Mouse (Mus musculus) ES-CJ7 (cell line): ENCODE data around the gene Kcnn3.

Experiments
- DNase-seq: peaks from one replicate; pipeline ENCODE4 v3.0.0; 2011; ENCODE audit warnings: low read depth, low spot score

Kcnn3 gene

DNA sequence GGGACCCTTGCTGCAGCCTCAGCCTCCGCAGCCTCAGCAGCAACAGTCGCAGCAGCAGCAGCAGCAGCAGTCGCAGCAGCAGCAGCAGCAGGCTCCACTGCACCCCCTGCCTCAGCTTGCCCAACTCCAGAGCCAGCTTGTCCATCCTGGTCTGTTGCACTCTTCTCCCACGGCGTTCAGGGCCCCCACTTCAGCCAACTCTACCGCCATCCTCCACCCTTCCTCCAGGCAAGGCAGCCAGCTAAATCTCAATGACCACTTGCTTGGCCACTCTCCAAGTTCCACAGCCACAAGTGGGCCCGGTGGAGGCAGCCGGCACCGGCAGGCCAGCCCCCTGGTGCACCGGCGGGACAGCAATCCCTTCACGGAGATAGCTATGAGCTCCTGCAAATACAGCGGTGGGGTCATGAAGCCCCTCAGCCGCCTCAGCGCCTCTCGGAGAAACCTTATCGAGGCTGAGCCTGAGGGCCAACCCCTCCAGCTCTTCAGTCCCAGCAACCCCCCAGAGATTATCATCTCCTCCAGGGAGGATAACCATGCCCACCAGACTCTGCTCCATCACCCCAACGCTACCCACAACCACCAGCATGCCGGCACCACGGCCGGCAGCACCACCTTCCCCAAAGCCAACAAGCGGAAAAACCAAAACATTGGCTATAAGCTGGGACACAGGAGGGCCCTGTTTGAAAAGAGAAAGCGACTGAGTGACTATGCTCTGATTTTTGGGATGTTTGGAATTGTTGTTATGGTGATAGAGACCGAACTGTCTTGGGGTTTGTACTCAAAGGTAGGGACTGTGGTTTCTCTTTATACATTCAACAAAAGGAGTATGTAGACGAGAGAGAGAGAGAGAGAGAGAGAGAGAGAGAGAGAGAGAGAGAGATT, 896 bp downstream of the Kcnn3 start:
- no peak for DNase-seq

DNA sequence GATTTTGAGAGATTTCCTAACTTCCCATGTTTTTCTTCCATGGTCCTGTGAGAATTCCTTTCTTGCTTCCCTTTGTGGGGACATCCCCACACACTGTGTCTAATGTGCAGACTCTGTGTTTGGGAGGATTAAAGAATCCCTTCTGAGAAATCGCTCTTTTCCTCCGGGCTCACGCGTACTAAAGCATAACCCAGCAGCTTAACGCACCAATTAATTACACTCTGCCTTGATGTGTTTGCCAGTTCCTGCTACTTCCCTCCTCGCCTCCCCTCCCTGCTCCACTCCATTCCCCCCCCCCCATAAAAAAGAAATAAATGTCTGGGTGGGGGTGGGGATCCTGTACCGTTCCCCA, 1.5 kb downstream of the Kcnn3 start:
- DNase-seq: no peak

- DNase-seq: no peak
Observed at GRCm38 (mm10) chr3:89522450-89523128, 2.6 kb downstream of the Kcnn3 start.

- peak; percentile 25 for DNase-seq
Observed at GRCm38 (mm10) chr3:89526298-89527090, 6.5 kb downstream of the Kcnn3 start.

DNA sequence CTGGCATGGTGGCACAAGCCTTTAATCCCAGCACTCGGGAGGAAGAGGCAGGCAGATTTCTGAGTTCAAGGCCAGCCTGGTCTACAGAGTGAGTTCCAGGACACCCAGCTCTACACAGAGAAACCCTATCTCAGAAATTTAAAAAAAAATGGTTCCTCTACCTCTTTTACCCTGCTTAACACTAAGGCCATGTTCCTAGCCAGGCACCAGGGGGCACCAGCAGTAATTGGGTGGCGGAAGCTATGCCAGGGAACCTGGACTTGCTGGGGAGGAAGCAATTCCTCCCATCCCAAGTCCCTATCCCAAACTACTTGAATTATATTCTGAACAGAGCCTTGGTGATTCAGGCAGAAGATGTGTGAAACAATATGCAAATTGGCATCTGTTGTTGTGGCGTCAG, 9.8 kb downstream of the Kcnn3 start:
- no peak for DNase-seq

DNA sequence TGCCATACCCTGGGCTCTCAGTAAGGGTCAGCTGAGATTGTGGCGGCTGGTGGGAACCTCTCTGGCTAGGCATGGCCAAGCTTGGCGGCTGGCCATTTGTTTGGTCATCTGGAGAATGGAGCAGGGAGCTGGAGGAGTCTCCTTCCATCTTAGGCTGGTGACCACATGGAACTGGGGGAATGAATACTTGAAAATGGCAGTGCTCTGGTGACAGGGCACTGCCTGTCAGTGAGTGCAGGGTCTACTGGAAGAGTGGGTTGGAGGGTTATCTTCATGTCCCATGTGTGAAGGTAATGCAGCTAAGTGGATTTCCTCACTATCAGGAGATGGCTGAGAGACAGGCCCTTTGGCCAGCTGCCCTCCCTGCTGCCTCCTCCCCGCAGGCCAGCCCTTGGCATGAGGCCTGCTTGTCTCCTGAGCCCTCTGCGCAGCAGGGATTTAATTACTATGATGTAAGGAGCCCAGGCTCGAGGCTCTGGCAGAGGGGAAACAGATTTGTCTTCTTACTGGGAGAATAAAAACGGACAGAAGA, 14.7 kb downstream of the Kcnn3 start:
- no peak for DNase-seq

DNA sequence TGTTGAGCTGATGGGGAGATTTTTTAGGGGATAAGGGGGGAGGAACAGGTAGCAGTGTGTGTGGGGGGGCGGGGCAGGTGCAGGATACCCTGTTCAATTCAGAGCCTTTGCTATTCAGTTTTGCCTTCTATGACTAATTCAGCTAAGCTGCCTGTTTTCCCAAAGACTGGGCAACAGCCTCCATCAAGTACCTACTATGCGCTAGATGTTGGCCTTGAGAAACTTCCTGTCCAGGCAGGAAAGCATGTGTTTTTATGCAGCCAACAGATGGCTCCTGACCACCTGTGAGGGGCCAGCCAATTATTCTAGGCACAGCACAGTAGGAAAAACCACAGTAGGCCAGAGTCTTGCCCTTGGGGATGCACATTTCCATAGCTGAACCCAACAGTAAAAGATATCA, 15.2 kb downstream of the Kcnn3 start:
- no peak for DNase-seq

DNA sequence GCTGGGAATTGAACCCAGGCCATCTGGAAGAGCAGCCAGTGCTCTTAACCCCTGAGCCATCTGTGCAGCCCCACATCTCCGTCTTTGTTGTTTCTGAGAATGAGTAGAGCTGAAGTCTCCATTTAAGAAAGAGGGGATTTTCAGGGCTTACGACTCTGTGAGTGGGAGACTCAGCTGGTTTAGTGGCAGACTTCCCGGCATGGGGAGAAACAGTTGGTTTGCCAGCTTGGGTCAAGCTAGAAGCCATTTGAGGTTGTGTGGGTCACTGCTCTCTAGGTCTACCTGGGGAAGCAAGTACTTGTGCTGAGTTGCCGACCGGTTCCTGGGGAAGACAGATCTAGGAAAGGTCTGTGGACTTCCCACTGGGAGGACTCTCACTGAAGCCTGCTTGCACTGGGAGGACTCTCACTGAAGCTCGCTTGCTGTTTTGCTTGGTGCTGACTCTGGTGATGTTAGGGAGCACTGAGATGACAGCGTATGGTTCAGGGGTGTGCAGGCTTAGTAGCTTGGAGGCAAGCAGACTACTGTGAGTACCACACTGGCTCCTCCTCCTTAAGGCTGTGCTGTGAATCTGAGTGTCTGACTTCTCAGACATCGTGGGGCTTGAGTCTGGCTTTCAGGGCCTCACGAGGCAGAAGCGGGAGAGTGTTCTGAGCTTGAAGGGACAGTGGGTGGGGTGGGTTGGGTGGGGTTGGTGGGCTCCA, 19.2 kb downstream of the Kcnn3 start:
- DNase-seq: no peak

DNA sequence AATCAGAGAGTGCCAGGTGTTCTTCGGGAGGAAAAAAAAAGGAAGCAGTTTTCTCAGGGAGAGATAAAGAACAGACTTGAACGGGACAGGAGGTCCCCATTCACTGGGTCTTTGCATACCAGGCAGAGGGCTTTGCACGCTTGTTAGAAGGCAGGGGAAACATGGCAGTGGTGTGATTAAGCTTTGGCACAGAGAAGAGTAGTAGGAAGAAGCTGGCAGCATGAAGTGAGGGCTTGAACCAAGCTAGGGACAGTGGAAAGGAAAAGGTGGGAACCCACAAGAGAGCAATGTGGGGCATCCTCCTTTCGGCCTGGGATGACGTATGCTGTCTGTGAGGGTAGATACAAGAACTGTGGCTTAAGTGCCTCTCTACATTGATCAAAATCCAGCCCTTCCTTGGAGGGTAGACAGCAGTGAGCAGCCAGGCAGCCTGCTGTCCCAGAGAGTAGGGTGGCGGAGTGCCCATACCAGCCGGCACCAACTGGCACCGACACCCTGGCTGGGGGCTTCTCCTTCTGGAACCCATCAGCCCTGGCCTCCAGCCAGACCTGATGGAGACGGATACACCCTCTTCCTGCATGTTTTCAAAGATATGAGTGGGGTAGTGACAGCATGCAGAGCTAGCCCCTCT, 19.9 kb downstream of the Kcnn3 start:
- DNase-seq: no peak

DNA sequence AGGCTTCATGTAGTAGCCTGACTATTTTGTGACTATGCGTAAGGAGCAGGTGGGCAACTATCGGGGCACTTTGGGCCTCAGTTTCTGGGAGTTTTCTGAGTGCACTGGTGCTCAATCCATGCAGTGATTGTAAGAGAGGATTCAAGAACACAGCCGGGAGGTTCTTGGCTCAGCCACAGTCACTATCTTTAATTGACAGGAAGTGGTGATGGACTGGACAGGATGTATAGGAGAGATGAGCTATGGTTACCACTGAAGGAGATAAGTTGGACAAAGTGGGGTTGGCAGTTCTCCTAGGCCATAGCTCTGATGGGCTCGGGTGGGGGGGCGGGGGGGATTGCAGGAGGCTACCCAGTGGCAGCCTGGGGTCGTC, 20.4 kb downstream of the Kcnn3 start:
- no peak for DNase-seq

DNA sequence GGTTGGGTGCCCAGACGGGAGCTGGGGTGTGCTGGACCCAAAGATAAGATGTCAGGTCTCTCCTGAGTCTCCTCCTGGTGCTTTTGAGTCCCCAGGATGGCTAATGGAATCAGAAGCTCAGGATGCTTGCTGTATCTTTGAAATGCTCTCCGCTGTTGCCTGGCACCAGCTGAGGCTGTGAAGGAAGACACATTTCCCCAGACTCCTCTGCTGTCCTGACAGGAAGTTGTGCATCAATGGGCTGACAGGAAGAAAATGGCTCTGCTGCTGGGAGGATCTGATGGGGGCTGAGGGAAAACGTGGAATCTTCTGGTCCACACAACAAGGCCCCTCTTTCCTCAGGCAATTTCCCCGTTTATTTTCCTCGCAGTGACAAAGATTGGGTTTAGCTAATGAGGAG, 27.0 kb downstream of the Kcnn3 start:
- peak; percentile 9 for DNase-seq

GRCm38 (mm10) chr3:89548805-89549204, 28.8 kb downstream of the Kcnn3 start:
- DNase-seq: no peak

DNA sequence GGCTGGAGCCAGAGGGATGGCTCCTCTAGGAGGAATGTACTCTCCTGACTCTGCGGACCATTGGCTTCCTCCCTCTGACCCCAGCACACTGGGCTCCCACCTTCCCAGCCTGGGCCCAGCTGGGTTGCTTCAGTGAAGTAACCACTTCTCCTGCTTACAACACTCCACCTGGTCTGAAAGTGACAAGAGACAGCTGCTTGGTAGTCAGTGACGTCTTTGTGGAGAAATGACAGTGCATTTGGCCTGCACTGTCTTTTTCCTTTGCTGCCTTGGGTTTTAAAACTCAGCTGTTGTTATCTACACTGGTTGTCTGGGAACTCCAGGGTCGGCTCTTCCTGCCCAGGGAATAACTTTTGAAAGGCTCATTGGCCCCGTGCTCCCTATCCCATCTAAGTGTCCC, 29.5 kb downstream of the Kcnn3 start:
- DNase-seq: no peak

GRCm38 (mm10) chr3:89551880-89552279, 31.9 kb downstream of the Kcnn3 start:
- no peak for DNase-seq

DNA sequence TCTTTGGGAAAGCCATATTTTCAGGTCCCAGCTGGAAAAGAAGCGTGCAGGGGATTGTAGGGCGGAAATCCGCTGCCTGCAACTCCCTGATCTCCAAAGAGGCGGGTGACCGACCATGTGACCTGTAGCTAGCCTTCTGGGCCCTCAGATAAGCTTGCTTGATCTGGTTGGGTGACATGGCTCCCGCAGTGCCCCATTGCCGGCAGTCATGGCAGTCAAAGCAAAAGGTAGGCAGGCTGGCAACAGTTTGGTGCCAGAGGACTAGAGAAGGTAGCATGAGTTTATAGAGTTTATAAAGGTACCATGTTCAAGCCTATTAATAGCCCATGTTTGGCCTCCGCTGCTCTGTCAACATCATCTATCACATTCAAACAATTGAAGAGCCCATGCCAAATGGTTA, 33.5 kb downstream of the Kcnn3 start:
- DNase-seq: no peak

- DNase-seq: peak; percentile 24
Observed at GRCm38 (mm10) chr3:89553946-89554345, 34.0 kb downstream of the Kcnn3 start.

- no peak for DNase-seq
Observed at GRCm38 (mm10) chr3:89554587-89554986, 34.6 kb downstream of the Kcnn3 start.

DNA sequence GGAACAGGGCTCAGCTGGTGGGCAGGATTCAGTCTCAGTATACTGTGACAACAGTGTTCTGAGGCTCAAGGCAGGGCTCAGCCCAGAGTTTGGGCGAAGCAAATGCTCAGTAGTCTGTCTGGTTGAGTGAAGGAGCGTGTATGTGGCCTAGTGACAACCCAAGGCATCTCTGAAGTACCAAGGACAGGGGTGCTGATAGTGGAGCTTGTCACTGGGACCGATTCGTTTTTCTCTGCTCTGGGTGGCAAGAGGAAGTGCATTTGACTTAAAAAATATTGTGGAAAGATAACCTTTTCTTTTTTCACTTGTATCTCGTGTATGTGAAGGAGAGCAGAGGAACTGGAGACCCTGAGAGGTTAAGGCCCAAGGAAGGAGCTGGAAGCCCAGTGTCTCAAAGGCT, 37.8 kb downstream of the Kcnn3 start:
- DNase-seq: no peak

DNA sequence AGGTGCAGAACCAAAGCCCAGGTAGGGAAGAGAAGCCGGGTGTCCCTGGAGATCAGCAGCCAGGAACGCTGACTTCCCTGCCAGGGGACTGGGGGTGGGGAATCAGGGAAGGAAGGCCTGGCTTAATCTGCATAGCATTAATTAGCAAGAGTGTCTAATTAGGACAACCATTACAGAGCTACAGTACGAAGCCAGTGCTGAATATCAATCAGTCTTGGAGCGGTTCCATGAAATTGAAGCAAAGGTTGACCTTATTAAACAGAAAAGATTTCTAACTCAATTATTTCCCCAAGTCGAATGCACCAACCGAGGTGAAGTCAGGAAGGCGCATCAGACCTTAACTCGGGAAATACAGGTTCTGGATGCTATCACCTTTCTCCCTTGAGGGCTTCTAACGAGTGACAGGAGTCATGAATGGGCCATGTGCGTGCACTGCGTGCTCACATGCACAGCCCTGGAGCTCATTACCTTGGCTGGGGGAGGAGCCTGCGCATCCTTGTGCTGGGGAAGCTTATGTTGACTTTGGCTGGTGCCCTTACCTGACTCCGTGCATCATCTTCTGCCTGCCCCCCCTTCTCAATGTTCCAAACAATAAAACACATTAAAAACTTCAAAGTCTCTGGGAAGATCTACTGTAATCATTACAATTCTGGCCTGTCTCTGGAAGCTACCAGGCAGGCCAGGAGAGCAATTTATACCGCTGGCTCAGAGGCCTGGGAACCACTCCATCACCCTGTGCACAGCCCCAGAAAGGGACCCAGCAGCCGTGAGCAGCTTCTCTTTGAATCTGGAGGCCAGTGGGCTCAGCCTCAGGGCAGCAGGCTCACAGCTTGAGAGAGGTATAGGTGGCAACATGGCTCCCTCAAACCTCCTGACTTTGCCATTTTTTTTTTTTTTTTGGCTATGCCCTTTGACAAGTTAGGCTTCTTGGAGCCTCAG, 39.3 kb downstream of the Kcnn3 start:
- no peak for DNase-seq

DNA sequence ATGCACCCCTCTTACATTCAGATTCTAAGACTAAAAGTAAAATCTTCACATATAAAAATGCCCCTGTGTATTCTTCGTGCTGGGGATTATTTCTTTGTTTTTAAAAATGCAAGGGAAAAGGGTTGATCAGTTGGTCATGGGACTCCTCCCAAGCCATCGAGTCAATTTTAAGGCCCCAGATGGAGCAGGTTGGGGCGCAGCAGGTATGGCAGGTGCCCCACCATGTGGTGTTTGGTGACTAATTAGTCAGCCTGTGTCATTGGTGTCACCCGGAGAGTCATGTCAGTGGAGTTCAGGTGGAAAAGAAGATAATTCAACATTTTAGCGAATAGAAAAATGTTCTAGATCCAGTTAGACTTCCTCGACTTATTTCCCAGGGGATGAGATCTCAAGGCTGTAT, 41.4 kb downstream of the Kcnn3 start:
- DNase-seq: no peak
